Mouse (Mus musculus) lung, postnatal 10 days (tissue): ENCODE measurements around the gene Asna1.

ENCODE experiments used
- DNase-seq: peaks from one replicate; pipeline ENCODE4 v3.0.0; 2021

The Asna1 gene

GRCm38 (mm10) chr8:85034764-85035163 is 9.7 kb upstream of the Asna1 start:
- DNase-seq = peak; percentile 87

- peak; percentile 42 for DNase-seq
These were observed 8.8 kb upstream of the Asna1 start for GRCm38 (mm10) chr8:85033867-85034266.

GRCm38 (mm10) chr8:85032622-85033311 is 7.7 kb upstream of the Asna1 start:
- no peak for DNase-seq

- DNase-seq = no peak
These were observed 4.2 kb upstream of the Asna1 start for GRCm38 (mm10) chr8:85029271-85029670.

- no peak for DNase-seq
These were observed 2.8 kb upstream of the Asna1 start for GRCm38 (mm10) chr8:85027922-85028321.

- DNase-seq = peak; percentile 27
These were observed 2.4 kb upstream of the Asna1 start for GRCm38 (mm10) chr8:85027516-85027855.

GRCm38 (mm10) chr8:85026670-85027515 is 1.8 kb upstream of the Asna1 start, which contains the start of gene Trir:
Gene Trir, plus strand, starts transcription at chr8:85026823.
- DNase-seq = peak; percentile 99

- no peak for DNase-seq
These were observed 1.2 kb downstream of the Asna1 start for GRCm38 (mm10) chr8:85023846-85024245.

- DNase-seq = no peak
These were observed 3.5 kb downstream of the Asna1 start for GRCm38 (mm10) chr8:85021514-85022055.

GRCm38 (mm10) chr8:85017209-85017608 is 7.9 kb downstream of the Asna1 start:
- DNase-seq = no peak

GRCm38 (mm10) chr8:85016724-85017123 is 8.4 kb downstream of the Asna1 start:
- DNase-seq = no peak

- DNase-seq = no peak
These were observed 10.7 kb downstream of the Asna1 start, which contains the start of gene Best2 for GRCm38 (mm10) chr8:85014431-85014830. Gene Best2, minus strand, starts transcription at chr8:85014531.

- DNase-seq = peak; percentile 83
These were observed 11.7 kb downstream of the Asna1 start for GRCm38 (mm10) chr8:85013230-85013840.

- DNase-seq = no peak
These were observed 13.8 kb downstream of the Asna1 start for GRCm38 (mm10) chr8:85011242-85011641.

- DNase-seq = peak; percentile 74
These were observed 17.4 kb downstream of the Asna1 start for GRCm38 (mm10) chr8:85007686-85008085.

- peak; percentile 93 for DNase-seq
These were observed 27.3 kb downstream of the Asna1 start for GRCm38 (mm10) chr8:84997649-84998295.

- no peak for DNase-seq
These were observed 28.1 kb downstream of the Asna1 start for GRCm38 (mm10) chr8:84996978-84997377.

- no peak for DNase-seq
These were observed 29.4 kb downstream of the Asna1 start for GRCm38 (mm10) chr8:84995680-84996079.

- no peak for DNase-seq
These were observed 30.7 kb downstream of the Asna1 start for GRCm38 (mm10) chr8:84994375-84994774.

GRCm38 (mm10) chr8:84990836-84991235 is 34.2 kb downstream of the Asna1 start:
- DNase-seq = peak; percentile 86

- DNase-seq = peak; percentile 99
These were observed 34.7 kb downstream of the Asna1 start, which contains the start of gene Hook2 for GRCm38 (mm10) chr8:84990349-84990748. Gene Hook2, plus strand, starts transcription at chr8:84990603.

GRCm38 (mm10) chr8:84989810-84990209 is 35.3 kb downstream of the Asna1 start:
- peak; percentile 97 for DNase-seq

- peak; percentile 71 for DNase-seq
These were observed 35.8 kb downstream of the Asna1 start for GRCm38 (mm10) chr8:84989311-84989731.
